8 mouse cellular contexts compared by ENCODE assay signal in genomic region chr15:3994852-3995447, GRCm38 (mm10). TPM values are rescaled to one million over a fixed set of nuclear protein-coding genes. Genes with fewer than 3 reads are reported as not detected.
DNase-seq lines count a peak whose midpoint lies in the region; ATAC-seq and TF ChIP-seq lines count a peak whose summit lies in the region.

No protein-coding gene starts in this region.

- no peak for TF ChIP-seq CTCF in liver, adult 2 months (IDR thresholded peaks at IDR 0.05; ENCODE audit: low read depth, low read length)

- H3K9me3 ChIP-seq in neural tube, embryonic 12.5 days = no peaks in the 10 kb centered on the region

- H3K4me3 ChIP-seq in liver, adult 2 months (ENCODE audit: insufficient read depth, low read depth, low read length) = peak overlapping the region; percentile 92
- peak overlapping the region; percentile 73 for H3K4me3 ChIP-seq in neural tube, embryonic 12.5 days

- peaks cover 16% of the 10 kb centered on the region for H3K36me3 ChIP-seq in liver, adult 2 months (ENCODE audit: control insufficient read depth, insufficient read depth, low read length)
- peaks cover 18% of the 10 kb centered on the region; the same call in 1 of the 2 replicates for H3K36me3 ChIP-seq in neural tube, embryonic 12.5 days

- no peak for ATAC-seq in neural tube, embryonic 12.5 days (ENCODE audit: low FRiP score, low read depth)

- intact Hi-C loops in left cerebral cortex, postnatal 4 days (cut with DNase I) = loop anchor here (5.0 kb wide), 1 partner anchor 32 kb away; the partner anchor contains the start of gene Oxct1

- TF ChIP-seq POLR2A in liver, adult 2 months (IDR thresholded peaks at IDR 0.05; ENCODE audit: extremely low read depth, insufficient read depth, low read length) = no peak

- no peaks in the 10 kb centered on the region; the same call in 1 of the 2 replicates for H3K4me1 ChIP-seq in liver, adult 2 months (ENCODE audit: control insufficient read depth, insufficient read depth, low read length)
- H3K4me1 ChIP-seq in neural tube, embryonic 12.5 days = peaks cover 4% of the 10 kb centered on the region; the same call in 1 of the 2 replicates

- no peaks in the 10 kb centered on the region for H3K27me3 ChIP-seq in liver, adult 2 months (ENCODE audit: control insufficient read depth, insufficient read depth, low read length)
- no peaks in the 10 kb centered on the region for H3K27me3 ChIP-seq in neural tube, embryonic 12.5 days (replicated peaks)

- H3K27ac ChIP-seq in liver, adult 2 months (replicated peaks; ENCODE audit: insufficient read depth, low read depth, low read length) = peak overlapping the region; percentile 98
- no peak overlapping the region for H3K27ac ChIP-seq in neural tube, embryonic 12.5 days

- H3K4me2 ChIP-seq in neural tube, embryonic 12.5 days (replicated peaks) = peak overlapping the region; percentile 68

- DNase-seq in liver, adult 2 months (ENCODE audit: extremely low read depth, low read depth, low spot score) = peak; percentile 19
- DNase-seq in liver = no peak
- peak; percentile 27 for DNase-seq in c-Kit-positive CD71-positive TER-119-negative erythroid progenitor cells, embryonic 14.5 days (ENCODE audit: low read depth)
- DNase-seq in induced T-regulatory cell, adult 2 months (ENCODE audit: low read depth) = peak; percentile 79
- no peak for DNase-seq in right cerebral cortex, postnatal 36 days (ENCODE audit: low spot score in 2 of 2)
- no peak for DNase-seq in Muller cell, postnatal 12 days (ENCODE audit: inconsistent ontology term)
- DNase-seq in left cerebral cortex, postnatal 4 days = no peak

- H3K79me2 ChIP-seq in liver, adult 2 months (ENCODE audit: control insufficient read depth, insufficient read depth, low read length) = no peaks in the 10 kb centered on the region

- H3K9ac ChIP-seq in liver, adult 2 months (ENCODE audit: low read depth, low read length) = peak overlapping the region; percentile 97
- peak overlapping the region; percentile 78 for H3K9ac ChIP-seq in neural tube, embryonic 12.5 days

- 19% methylated on average over 14 of the region's 14 CpGs for WGBS in liver, adult 2 months
- 28% methylated on average over 14 of the region's 14 CpGs for WGBS in neural tube, embryonic 12.5 days

RNA-seq across cellular contexts. Expression of gene AW549877, which starts 0.6 kb away (rescaled TPM):
- total RNA-seq in liver, adult 2 months (2014; rRNA removed) = 20.3 and 20.9 TPM in 2 replicates
- polyA plus RNA-seq in liver, adult 2 months (2012; rRNA removed) = 5.5 and 5.8 TPM in 2 replicates
- 49.6 and 53.9 TPM in 2 replicates for polyA plus RNA-seq in neural tube, embryonic 12.5 days (2016; fragmentation: Nextera tagmentation; extraction: Ambion mirVana)
- 10 to 100 TPM; 36.9 to 38.5 TPM for total RNA-seq in left cerebral cortex, postnatal 4 days (2021)

RNA-seq across cellular contexts. Expression of gene Fbxo4, which starts 15.6 kb away (rescaled TPM):
- total RNA-seq in liver, adult 2 months (2014; rRNA removed) = 18.0 and 21.1 TPM in 2 replicates
- 7.3 and 8.3 TPM in 2 replicates for polyA plus RNA-seq in liver, adult 2 months (2012; rRNA removed)
- polyA plus RNA-seq in neural tube, embryonic 12.5 days (2016; fragmentation: Nextera tagmentation; extraction: Ambion mirVana) = 6.0 and 7.8 TPM in 2 replicates
- 1 to 10 TPM; 8.0 to 8.3 TPM for total RNA-seq in left cerebral cortex, postnatal 4 days (2021)

RNA-seq across cellular contexts. Expression of gene Oxct1, which starts 31.2 kb away (rescaled TPM):
- total RNA-seq in liver, adult 2 months (2014; rRNA removed) = 5.2 and 6.4 TPM in 2 replicates
- 1.2 and 1.7 TPM in 2 replicates for polyA plus RNA-seq in liver, adult 2 months (2012; rRNA removed)
- polyA plus RNA-seq in neural tube, embryonic 12.5 days (2016; fragmentation: Nextera tagmentation; extraction: Ambion mirVana) = 184 and 190 TPM in 2 replicates
- total RNA-seq in left cerebral cortex, postnatal 4 days (2021) = 100 to 1,000 TPM; 404 to 414 TPM

Comparison
In these comparisons a context has a peak if more than half of its experiments do, and no peak if none do; other contexts are left out.
1. DNase-seq: peak in liver, adult 2 months (single experiment), c-Kit-positive CD71-positive TER-119-negative erythroid progenitor cells, embryonic 14.5 days (single experiment) and induced T-regulatory cell, adult 2 months (single experiment); none in liver (single experiment), right cerebral cortex, postnatal 36 days (0 of 2), Muller cell, postnatal 12 days (single experiment) and left cerebral cortex, postnatal 4 days (single experiment).
2. RNA of gene Oxct1, which starts 31.2 kb away (total RNA-seq): 404 to 414 TPM in left cerebral cortex, postnatal 4 days; 5.2 to 6.4 TPM in liver, adult 2 months; every median in the first group is over 10 times any median in the second.